Mouse (Mus musculus) liver, embryonic 14.5 days (tissue): Measurements from ENCODE around the gene Tango6.

Source experiments
- CTCF ChIP-seq: IDR thresholded peaks from 2 replicates; pipeline ENCODE4 v1.5.1; 2016; ENCODE audit warnings: antibody characterized with exemption, low read depth, control low read depth
- EP300 ChIP-seq: IDR thresholded peaks from 2 replicates; pipeline ENCODE4 v1.6.1; 2016; ENCODE audit warnings: antibody characterized with exemption, low read depth

DNA sequence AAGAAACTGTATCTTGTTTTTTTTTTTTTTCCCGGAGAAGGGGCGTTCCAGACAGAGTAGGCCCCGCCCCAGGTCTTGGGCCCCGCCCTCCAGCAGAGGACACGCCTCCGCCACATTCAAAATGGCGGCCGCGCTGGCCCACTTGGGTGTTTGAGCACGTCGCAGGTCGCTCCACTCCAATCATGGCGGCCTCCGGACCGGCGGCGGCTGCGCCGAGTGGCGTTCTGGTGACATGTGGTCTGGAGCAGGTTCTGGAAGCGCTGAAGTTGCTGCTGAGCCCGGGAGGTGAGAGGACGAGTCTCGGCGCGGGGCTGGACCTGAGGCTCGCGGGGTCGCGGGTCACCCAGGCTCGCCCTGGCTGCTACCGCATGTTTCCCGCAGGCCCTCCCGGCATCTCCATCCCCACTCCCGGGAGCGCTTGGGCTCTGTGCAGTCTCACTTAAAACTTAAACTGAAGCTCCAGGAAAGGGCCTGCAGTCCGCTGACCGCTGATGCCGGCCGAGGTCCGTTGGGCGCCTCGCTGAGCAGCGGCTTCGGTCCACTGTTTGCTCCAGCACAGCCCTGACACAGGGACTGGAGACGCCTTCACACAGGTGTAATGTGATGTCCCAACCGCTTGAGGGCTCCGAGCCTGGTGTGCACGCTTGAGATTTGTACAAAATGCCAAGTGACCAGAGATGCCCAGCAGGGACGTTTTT is at the start of gene Tango6:
- TF ChIP-seq CTCF (peak; percentile 88), EP300 (no peak)
